Mouse (Mus musculus) left cerebral cortex, adult 6 months (tissue): ENCODE data around the gene Hps3. TPM values are rescaled to one million over a fixed set of nuclear protein-coding genes. Genes with fewer than 3 reads are reported as not detected.

Experiments used
- long read RNA-seq, 2 experiments: library from polyadenylated mRNA; unstranded; transcript quantifications; one replicate each; pipeline ENCODE4 v2.0.0; 2019 to 2020
- polyA plus RNA-seq: library from polyadenylated mRNA; unstranded; fragments of <200 nt; fragmentation: Nextera tagmentation; gene quantifications from 2 replicates; pipeline ENCODE4 v1.2.3, GENCODE M21; 2021

Gene Hps3
- polyA plus RNA-seq, result 7.0 and 11.9 TPM in 2 replicates
- long read RNA-seq, experiment 1, full-length matches to known transcripts, result 10 of 22 reads
- long read RNA-seq, experiment 1, partial matches to known transcripts, result 4 of 22 reads
- long read RNA-seq, experiment 1, other reads (novel, unspliced or antisense), result 8 of 22 reads
- long read RNA-seq, experiment 2, full-length matches to known transcripts, result 2 of 3 reads
- long read RNA-seq, experiment 2, partial matches to known transcripts, result 1 of 3 reads
- long read RNA-seq, experiment 2, other reads (novel, unspliced or antisense), result 0 of 3 reads

GRCm38 (mm10) chr3:20034719-20035404 is at the start of gene Hps3:
TSS of gene Hps3 (minus strand) at chr3:20035315.

GRCm38 (mm10) chr3:20057306-20058196 is 22.4 kb upstream of the Hps3 start, which contains the start of gene Hltf:
TSS of gene Hltf (plus strand) at chr3:20057811.

GRCm38 (mm10) chr3:19956885-19957284 is 78.2 kb downstream of the Hps3 start, which contains the start of gene Cp:
TSS of gene Cp (plus strand) at chr3:19957054.

Other genes with a start within 250 kb of the Hps3 start
- 2.9 and 5.3 TPM in 2 replicates for gene Cp, start 78.3 kb downstream of the Hps3 start, polyA plus RNA-seq
- 8.0 and 9.4 TPM in 2 replicates for gene Hltf, start 22.5 kb upstream of the Hps3 start, polyA plus RNA-seq
- 54.1 and 56.2 TPM in 2 replicates for gene Gyg, start 120.0 kb upstream of the Hps3 start, polyA plus RNA-seq
- not detected in 2 replicates for gene Cpa3, start 206.9 kb upstream of the Hps3 start, polyA plus RNA-seq
- 0.04 and 0.11 TPM in 2 replicates for gene Cpb1, start 240.4 kb upstream of the Hps3 start, polyA plus RNA-seq